ENCODE assay signal across 15 mouse cellular contexts in genomic region chr4:106335858-106336257, GRCm38 (mm10).
"Had no signal": no experiment of that assay in that cellular context is flagged by ENCODE, and none has a peak within 500 bp of the region (broad histone marks: within the 10 kb centered on the region; RNA-seq: fewer than 3 reads in every experiment).

No protein-coding gene starts in this region.

- H3K9ac ChIP-seq: limb, embryonic 12.5 days; lung, embryonic 15.5 days; neural tube, embryonic 15.5 days had no signal

- ATAC-seq: inflammation-experienced regulatory T-cells, adult 6 months; intestine, postnatal 0 days had no signal

- H3K9me3 ChIP-seq: limb, embryonic 12.5 days; lung, embryonic 15.5 days; midbrain, embryonic 10.5 days; neural tube, embryonic 15.5 days had no signal

- H3K36me3 ChIP-seq: limb, embryonic 12.5 days; lung, embryonic 15.5 days; neural tube, embryonic 15.5 days had no signal

- H3K4me2 ChIP-seq: limb, embryonic 12.5 days; lung, embryonic 15.5 days; neural tube, embryonic 15.5 days had no signal

- H3K27ac ChIP-seq: kidney, postnatal 0 days; limb, embryonic 12.5 days; lung, embryonic 15.5 days; midbrain, embryonic 10.5 days; neural tube, embryonic 15.5 days; stomach, postnatal 0 days had no signal

- H3K4me1 ChIP-seq: midbrain, embryonic 10.5 days had no signal

- H3K27me3 ChIP-seq: limb, embryonic 12.5 days; lung, embryonic 15.5 days; neural tube, embryonic 15.5 days had no signal

- H3K4me3 ChIP-seq: limb, embryonic 12.5 days; lung, embryonic 15.5 days; midbrain, embryonic 10.5 days; myocyte; neural tube, embryonic 15.5 days had no signal

- DNase-seq: kidney, adult 8-10 months; kidney, postnatal 4 days; lung, postnatal 14 days; midbrain, embryonic 14.5 days; right cerebral cortex, adult 18-20 months; thymus, postnatal 4 days had no signal
